Mouse (Mus musculus) hindbrain, embryonic 10.5 days (tissue): ENCODE data around the gene Tnik. TPM values are rescaled to one million over a fixed set of nuclear protein-coding genes. Genes with fewer than 3 reads are reported as not detected.

Experiments
- DNase-seq: peaks from one replicate; pipeline ENCODE4 v3.0.0-alpha.2; 2017; ENCODE audit warnings: low spot score
- H3K27ac ChIP-seq: fragments of 300-500 bp; sonication (generic); 2 replicates; pipeline ENCODE4 v1.5.1; 2016; ENCODE audit warnings: mild to moderate bottlenecking, moderate library complexity
- H3K27me3 ChIP-seq: fragments of 300-500 bp; sonication (generic); 2 replicates; pipeline ENCODE4 v1.6.1; 2016; ENCODE audit warnings: mild to moderate bottlenecking; ENCODE audit not compliant: poor library complexity, insufficient read depth, severe bottlenecking
- H3K36me3 ChIP-seq: fragments of 300-500 bp; sonication (generic); 2 replicates; pipeline ENCODE4 v1.6.1; 2016; ENCODE audit warnings: mild to moderate bottlenecking, moderate library complexity
- H3K4me1 ChIP-seq: fragments of 300-500 bp; sonication (generic); replicated peaks from 2 replicates; pipeline ENCODE4 v1.6.1; 2016; ENCODE audit warnings: mild to moderate bottlenecking
- H3K4me3 ChIP-seq: fragments of 300-500 bp; sonication (generic); 2 replicates; pipeline ENCODE4 v1.5.1; 2016; ENCODE audit warnings: mild to moderate bottlenecking, moderate library complexity
- H3K9me3 ChIP-seq: fragments of 300-500 bp; sonication (generic); 2 replicates; pipeline ENCODE4 v1.6.1; 2016; ENCODE audit warnings: mild to moderate bottlenecking, moderate library complexity
- WGBS: fragments of 180-500 bp; shearing (Covaris S2); methylation state at CpG from one replicate; pipeline ENCODE4 v1.1.7; 2016; 5-methylcytosine and 5-hydroxymethylcytosine counted together
- polyA plus RNA-seq: library from polyadenylated mRNA; unstranded; fragments of >200 nt; fragmentation: Nextera tagmentation; extraction: Ambion mirVana; gene quantifications from 2 replicates; pipeline ENCODE4 v1.2.1, GENCODE M21; 2016

Tnik gene
- polyA plus RNA-seq, 1 experiment from 2014 or later: 16.3 TPM

DNA sequence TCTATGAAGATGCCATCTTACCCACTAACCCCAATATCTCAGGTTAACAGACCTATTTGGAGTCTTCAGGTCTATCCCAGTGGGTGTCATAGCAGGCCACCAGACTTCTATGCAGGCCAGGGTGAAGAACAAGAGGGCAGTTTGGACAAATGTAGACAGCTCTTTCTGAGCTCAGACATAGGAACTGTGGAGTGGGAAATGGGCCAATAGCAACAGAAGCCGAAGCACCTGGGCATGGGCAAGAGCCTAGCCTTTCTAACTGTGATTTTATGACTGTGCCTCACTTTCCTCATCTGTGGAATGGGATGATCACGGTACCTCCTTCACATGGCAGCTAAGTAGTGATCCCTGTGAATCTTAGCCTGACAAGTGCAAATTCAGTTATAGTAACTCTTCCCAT is 214.4 kb downstream of the Tnik start:
- no peak for DNase-seq
- WGBS: 90% methylated on average over 2 of the region's 2 CpGs
- H3K4me1 ChIP-seq: no peaks in the 10 kb centered on the region

DNA sequence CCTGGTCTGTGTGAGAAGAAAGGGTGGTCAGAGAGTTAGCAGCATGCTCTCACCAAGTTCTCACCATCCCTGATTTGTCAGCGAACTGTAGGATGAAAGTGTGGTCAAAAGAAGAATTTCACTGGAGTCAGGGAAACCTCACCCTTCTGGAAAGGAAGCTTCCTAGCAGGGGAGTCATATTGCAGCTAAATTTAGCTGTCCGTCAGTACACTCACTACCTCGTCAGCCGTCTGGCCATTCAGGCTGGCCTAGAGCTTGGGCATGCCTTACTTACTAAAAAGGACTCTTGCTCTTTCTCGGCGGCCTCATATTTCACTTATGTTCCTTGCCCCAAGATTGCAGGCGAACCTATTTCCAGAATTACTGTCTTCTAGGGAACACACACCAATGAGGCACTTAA is 222.7 kb downstream of the Tnik start:
- WGBS: 84% methylated on average over 7 of the region's 7 CpGs
- DNase-seq: no peak
- H3K27ac ChIP-seq: no peak overlapping the region
- no peak overlapping the region for H3K4me3 ChIP-seq
- H3K4me1 ChIP-seq: peaks cover 4% of the 10 kb centered on the region; the same call in 1 of the 2 replicates
- H3K27me3 ChIP-seq: no peaks in the 10 kb centered on the region
- H3K36me3 ChIP-seq: no peaks in the 10 kb centered on the region
- peaks cover 8% of the 10 kb centered on the region; the same call in 1 of the 2 replicates for H3K9me3 ChIP-seq

More for the DNA sequence above, 214.4 kb downstream of the Tnik start:
- H3K27me3 ChIP-seq: no peaks in the 10 kb centered on the region
- no peaks in the 10 kb centered on the region for H3K9me3 ChIP-seq
- no peak overlapping the region for H3K4me3 ChIP-seq
- no peaks in the 10 kb centered on the region for H3K36me3 ChIP-seq
- no peak overlapping the region for H3K27ac ChIP-seq

DNA sequence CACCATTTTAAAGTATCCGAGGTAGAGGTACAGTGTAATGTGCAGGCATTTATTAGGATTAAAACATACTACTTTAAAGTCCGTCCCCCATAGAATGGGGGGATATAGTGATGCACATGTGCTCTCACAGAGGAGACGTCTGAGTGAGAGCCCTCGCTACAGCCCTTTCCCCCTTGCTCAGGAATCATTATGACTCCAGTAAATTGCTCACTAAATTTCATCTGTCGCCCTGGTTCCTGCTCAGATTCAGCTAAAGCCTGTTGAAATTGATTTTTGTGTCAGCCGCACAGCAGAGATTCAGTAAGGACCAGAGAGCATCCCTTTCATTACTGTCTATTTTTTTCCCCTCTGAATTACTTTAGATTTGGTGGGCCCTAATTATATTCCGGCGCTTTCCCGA is 224.4 kb downstream of the Tnik start:
- WGBS: 82% methylated on average over 9 of the region's 9 CpGs

DNA sequence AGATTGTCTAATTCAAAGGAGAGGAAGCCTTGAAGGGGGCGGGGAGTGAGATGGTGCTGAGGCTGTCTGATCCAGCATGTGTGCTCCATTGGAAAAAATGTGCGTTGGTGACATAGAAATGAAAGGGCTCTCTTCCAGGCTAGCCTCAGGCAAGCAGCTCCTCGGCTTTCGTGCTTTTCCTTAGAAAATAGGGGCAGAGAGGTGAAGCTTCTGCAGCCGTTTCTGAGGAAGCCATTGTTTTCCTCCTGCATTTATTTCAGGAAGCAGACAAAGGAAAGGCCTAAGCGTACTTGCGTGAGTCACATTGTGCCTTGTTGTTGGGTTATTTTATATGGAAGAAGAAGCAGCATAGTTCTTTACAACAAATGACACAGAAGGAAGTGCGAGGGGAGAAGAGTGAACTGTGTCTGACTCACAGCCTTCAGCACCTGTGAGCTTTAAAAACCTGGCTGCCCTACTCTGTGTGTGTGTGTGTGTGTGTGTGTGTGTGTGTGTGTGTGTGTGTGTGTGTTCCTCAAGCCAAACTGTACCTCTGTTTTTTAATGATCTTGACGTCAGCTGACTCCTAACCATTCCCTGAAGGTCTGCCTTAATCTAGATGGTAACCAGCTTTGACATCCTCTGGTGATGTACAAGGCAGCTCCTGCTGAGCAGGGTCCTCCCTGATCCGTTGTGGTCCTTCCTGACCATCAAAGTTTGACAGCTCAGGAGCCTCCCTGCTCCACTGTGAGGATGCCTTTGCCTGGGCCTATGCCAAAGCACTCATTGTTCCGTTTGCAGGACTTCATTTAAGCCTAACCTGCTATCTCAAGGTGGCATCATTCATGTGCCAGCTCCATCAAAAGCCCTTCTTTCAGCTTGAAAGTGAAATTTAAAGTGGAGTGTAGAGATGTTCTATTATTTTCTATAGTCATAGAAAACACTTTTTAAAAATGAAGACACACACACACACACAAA is 228.3 kb downstream of the Tnik start:
- H3K36me3 ChIP-seq: no peaks in the 10 kb centered on the region
- peak overlapping the region; percentile 82 for H3K27ac ChIP-seq
- no peak overlapping the region for H3K4me3 ChIP-seq
- WGBS: 36% methylated on average over 11 of the region's 11 CpGs
- no peaks in the 10 kb centered on the region for H3K27me3 ChIP-seq
- peaks cover 4% of the 10 kb centered on the region; the same call in 1 of the 2 replicates for H3K9me3 ChIP-seq
- peaks cover 15% of the 10 kb centered on the region for H3K4me1 ChIP-seq
- DNase-seq: peak; percentile 32

More for the DNA sequence above, 224.4 kb downstream of the Tnik start:
- no peaks in the 10 kb centered on the region for H3K36me3 ChIP-seq
- H3K27me3 ChIP-seq: no peaks in the 10 kb centered on the region
- no peak for DNase-seq
- H3K9me3 ChIP-seq: peaks cover 8% of the 10 kb centered on the region; the same call in 1 of the 2 replicates
- H3K4me1 ChIP-seq: peaks cover 15% of the 10 kb centered on the region
- no peak overlapping the region for H3K4me3 ChIP-seq
- no peak overlapping the region for H3K27ac ChIP-seq

DNA sequence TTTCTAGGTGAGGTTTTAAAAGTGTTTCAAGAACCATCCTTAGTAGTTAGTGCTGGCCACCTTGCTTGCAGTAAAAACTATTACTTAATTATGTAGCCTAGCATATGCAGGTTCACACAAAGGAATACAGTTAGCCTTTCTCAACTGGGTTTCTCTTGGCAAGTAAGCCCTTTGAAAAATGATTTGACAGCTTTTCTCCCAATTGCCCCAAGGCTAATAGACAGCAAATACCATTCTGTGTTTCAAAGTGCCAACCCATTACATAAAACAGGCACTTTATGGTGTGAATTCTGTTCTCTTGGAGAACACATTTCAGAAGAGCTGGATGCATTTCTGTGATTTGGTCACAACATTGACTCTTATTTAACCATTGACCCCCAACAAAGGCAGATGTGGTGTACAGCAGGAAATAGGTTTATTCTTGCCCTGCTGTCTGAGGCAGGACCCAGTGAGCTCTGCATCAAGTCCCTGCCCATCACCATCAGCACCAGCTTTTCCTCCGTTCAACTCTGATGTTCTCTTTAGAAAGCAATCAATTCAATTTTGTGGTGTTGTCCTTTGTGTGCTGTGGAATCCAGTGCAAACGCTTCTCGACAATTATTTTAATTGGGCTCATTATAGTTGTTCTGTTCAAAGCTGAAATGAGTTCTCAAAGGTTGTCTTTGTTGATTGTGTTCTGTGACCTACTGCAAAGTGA is 233.9 kb downstream of the Tnik start:
- H3K9me3 ChIP-seq: no peaks in the 10 kb centered on the region
- DNase-seq: no peak

DNA sequence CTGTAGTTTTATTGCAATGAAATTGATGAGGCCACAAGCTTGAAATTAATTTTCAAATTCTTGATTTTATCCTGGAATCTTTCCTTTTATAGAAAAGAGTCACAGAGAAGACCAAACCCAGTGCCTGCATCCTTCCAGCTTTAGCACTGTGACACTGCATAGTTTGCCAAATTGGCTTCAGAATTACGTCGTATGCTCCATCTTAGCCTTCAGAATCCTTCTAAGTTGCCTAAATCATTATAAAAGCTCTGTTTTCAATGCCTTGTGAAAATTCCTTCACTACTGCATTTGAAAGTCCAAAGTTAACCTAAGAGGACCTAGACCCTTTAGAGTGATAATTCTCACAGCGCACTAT is 234.5 kb downstream of the Tnik start:
- Histone ChIP-seq H3K36me3 (no peaks in the 10 kb centered on the region), H3K27me3 (no peaks in the 10 kb centered on the region), H3K4me1 (no peaks in the 10 kb centered on the region), H3K9me3 (no peaks in the 10 kb centered on the region), H3K27ac (no peak overlapping the region), H3K4me3 (no peak overlapping the region)
- no peak for DNase-seq
- WGBS: 94% methylated on average over 3 of the region's 3 CpGs

More for the DNA sequence above, 233.9 kb downstream of the Tnik start:
- no peaks in the 10 kb centered on the region for H3K36me3 ChIP-seq
- no peaks in the 10 kb centered on the region for H3K27me3 ChIP-seq
- WGBS: 81% methylated on average over 3 of the region's 3 CpGs
- H3K27ac ChIP-seq: no peak overlapping the region
- H3K4me1 ChIP-seq: no peaks in the 10 kb centered on the region
- no peak overlapping the region for H3K4me3 ChIP-seq

DNA sequence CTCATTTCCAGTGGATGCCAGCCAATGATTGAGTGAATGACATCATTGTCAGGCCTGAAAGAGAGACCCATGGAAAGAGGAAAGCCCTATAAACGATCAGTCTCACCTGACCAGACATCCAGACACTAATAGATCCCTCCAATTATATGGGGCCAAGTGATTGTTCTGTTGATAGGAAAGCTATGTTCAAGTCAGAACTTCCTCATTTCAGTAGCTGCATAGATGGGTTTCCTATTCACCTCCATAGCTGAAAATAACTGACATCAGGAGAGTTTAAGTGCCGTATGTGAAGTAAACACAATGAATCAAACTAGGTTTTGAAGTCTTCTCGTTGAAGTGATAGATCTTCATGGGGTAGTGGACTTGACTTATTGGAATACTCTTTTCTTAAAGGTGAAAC is 239.7 kb downstream of the Tnik start:
- Histone ChIP-seq H3K4me1 (no peaks in the 10 kb centered on the region), H3K4me3 (no peak overlapping the region), H3K27me3 (no peaks in the 10 kb centered on the region), H3K9me3 (no peaks in the 10 kb centered on the region), H3K27ac (no peak overlapping the region), H3K36me3 (no peaks in the 10 kb centered on the region)
- DNase-seq: no peak
- WGBS: 92% methylated on average over 3 of the region's 3 CpGs

DNA sequence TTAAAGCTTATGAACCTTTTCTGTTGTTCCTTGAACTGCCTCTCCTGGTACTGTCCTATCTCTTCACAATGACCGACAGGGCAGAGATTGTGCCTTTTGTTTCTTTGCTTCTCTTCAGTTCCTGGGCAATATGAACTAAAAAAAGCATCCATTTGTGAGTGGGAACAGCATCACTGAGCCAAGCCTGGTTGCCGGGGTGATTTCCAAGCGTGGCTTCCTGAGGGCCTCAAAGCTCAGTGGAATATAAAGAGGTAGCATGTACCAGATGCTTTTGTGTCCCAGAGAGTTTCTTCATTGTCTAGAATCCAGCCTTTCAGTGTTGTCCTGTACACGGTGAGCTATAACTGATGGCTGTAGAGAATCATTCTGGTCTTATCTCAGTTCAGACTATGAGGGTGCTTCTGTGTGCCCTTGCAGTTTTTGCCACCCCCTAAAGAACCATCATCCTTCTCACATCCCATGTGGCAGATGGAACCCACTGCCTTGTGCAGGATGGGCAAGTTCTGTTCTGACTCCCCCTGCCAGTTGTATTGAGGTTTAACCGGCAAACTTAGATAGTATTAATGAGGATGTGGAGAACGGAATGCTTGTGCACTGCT is 246.4 kb downstream of the Tnik start:
- H3K27ac ChIP-seq: 0 out of 2 replicates have a peak overlapping the region, but pooled peaks have one; percentile 36
- 62% methylated on average over 6 of the region's 6 CpGs for WGBS
- no peaks in the 10 kb centered on the region for H3K36me3 ChIP-seq
- H3K4me1 ChIP-seq: peaks cover 10% of the 10 kb centered on the region
- DNase-seq: no peak
- no peak overlapping the region for H3K4me3 ChIP-seq
- no peaks in the 10 kb centered on the region for H3K27me3 ChIP-seq
- H3K9me3 ChIP-seq: no peaks in the 10 kb centered on the region

DNA sequence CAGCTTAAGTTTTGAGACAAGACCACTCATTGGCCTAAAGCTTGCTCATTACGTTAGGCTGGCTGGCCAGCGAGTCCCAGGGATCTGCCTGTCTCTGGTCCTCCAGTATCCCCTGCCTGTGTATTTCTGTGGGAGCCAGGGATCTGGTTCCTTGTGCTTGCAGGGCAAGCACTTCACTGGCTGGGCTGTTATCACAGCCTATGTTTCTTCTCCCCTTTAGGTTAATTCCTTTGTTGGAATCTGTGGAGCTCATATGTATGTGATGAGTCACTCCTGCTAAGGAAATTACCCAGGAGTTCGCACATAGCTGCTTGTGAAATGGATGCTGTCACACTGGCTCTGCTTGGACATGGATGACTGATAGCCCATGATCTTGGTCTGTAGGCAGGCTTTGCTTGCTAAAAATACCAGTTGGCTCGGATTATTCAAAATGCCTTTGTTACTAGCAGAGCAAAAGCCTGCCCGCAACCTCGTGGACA is 260.0 kb downstream of the Tnik start:
- no peaks in the 10 kb centered on the region for H3K36me3 ChIP-seq
- H3K9me3 ChIP-seq: no peaks in the 10 kb centered on the region
- H3K27ac ChIP-seq: peak overlapping the region; percentile 50
- WGBS: 64% methylated on average over 6 of the region's 6 CpGs
- no peaks in the 10 kb centered on the region for H3K27me3 ChIP-seq
- no peak overlapping the region for H3K4me3 ChIP-seq
- no peak for DNase-seq
- H3K4me1 ChIP-seq: peaks cover 8% of the 10 kb centered on the region

DNA sequence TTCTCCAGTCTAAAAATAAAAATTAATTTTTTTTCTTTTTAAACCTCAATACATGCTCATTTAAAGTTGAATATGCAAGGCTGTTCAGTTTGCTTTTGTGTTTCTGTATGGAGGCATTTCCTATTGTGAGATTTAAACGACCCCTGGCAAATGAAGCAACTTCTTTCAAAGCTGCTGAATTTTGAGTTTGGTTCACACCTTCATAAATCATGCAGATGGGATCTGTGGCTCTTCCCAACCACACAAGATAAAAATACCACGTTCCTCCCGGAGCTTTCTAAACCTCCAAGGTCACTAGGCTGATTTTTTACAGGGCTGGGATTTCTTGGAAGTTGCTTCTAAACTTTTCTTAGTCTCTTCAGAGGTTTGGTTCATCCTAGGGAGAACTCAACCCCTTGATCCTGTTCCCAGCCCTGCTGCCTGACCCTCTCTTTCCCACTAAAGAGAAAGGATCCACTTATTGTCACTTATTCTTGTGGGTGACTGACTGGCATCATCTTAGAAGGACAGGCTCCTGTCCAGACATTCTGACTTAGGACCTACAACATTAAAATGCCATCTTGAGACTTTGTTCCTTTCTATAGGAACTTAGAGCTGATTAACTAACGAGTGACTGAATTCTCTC is 260.6 kb downstream of the Tnik start:
- Histone ChIP-seq H3K4me1 (peaks cover 8% of the 10 kb centered on the region), H3K27ac (no peak overlapping the region; the same call in 1 of the 2 replicates), H3K27me3 (no peaks in the 10 kb centered on the region), H3K36me3 (no peaks in the 10 kb centered on the region), H3K9me3 (no peaks in the 10 kb centered on the region), H3K4me3 (no peak overlapping the region)
- WGBS: 77% methylated on average over 4 of the region's 4 CpGs
- no peak for DNase-seq

DNA sequence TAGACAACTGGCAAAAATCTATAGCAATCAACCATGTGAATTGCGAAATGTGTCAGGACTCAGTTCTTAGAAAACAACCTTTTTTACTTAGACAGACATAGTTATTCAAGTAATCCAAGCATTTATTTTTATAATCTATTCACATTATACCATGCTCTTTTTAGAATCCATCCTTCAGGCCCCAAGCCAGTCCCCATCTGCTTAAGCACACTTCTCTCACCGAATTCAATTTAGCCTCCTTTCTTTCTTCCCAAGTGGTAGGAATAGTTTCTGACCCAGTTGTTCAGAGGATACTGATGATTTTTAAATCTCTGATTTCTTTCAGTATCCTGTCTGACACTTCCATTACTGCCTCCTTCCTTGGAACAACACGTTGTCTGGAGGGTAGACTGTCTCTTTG is 261.5 kb downstream of the Tnik start:
- Histone ChIP-seq H3K4me3 (no peak overlapping the region), H3K27me3 (no peaks in the 10 kb centered on the region), H3K27ac (no peak overlapping the region), H3K9me3 (no peaks in the 10 kb centered on the region), H3K4me1 (peaks cover 8% of the 10 kb centered on the region), H3K36me3 (no peaks in the 10 kb centered on the region)
- DNase-seq: no peak
- 91% methylated on average over 3 of the region's 3 CpGs for WGBS

DNA sequence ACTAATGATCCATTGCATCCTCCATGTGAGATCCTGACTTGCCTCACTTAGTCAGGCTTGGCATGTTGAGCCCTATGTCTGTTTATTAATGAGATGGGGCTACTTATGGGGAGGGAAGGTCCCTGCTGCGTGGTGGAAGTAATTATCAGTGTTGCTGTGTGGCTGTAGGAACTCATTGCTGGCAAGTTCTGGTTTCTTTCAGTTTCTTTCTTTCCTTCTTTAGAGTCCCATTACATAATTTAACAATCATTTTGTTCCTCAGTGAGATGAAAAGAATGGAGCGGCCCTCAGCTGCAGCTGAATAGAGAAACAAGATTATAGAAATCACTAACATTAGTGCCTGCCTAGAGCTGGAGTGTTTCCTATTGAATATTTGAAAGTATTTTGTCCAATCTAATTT is 263.7 kb downstream of the Tnik start:
- H3K4me3 ChIP-seq: no peak overlapping the region
- 83% methylated on average over 2 of the region's 2 CpGs for WGBS
- no peak for DNase-seq
- peaks cover 8% of the 10 kb centered on the region for H3K4me1 ChIP-seq
- no peaks in the 10 kb centered on the region for H3K27me3 ChIP-seq
- H3K27ac ChIP-seq: no peak overlapping the region
- H3K36me3 ChIP-seq: no peaks in the 10 kb centered on the region
- no peaks in the 10 kb centered on the region for H3K9me3 ChIP-seq
